Mouse (Mus musculus) MEL (cell line): ENCODE measurements around the gene Cdkal1. TPM values are rescaled to one million over a fixed set of nuclear protein-coding genes. Genes with fewer than 3 reads are reported as not detected.

ENCODE experiments used
- DNase-seq: peaks from one replicate; pipeline ENCODE4 v3.0.0; 2011; ENCODE audit warnings: low read depth, low spot score
- H3K27ac ChIP-seq: 2 replicates; pipeline ENCODE4 v1.5.1; 2012; ENCODE audit warnings: low read depth, mild to moderate bottlenecking, control low read depth, low read length, moderate library complexity; ENCODE audit not compliant: control insufficient read depth
- H3K27me3 ChIP-seq, 2 experiments: fragments of 150-350 bp in 1 of 2; sonication (generic) in 1 of 2; 2 replicates each; pipeline ENCODE4 v1.6.1; 2012; ENCODE audit warnings: low read length in 2 of 2, mild to moderate bottlenecking in 2 of 2, improper control_type of control experiment in 1 of 2, moderate library complexity in 1 of 2; ENCODE audit not compliant: insufficient read depth in 2 of 2, control insufficient read depth in 1 of 2
- H3K36me3 ChIP-seq, 2 experiments: 2 replicates each; pipeline ENCODE4 v1.6.1; 2012 to 2014; ENCODE audit warnings: low read length in 2 of 2, improper control_type of control experiment in 1 of 2, inconsistent platforms in 1 of 2, mild to moderate bottlenecking in 1 of 2; ENCODE audit not compliant: insufficient read depth in 2 of 2, control insufficient read depth in 1 of 2
- H3K4me1 ChIP-seq, 2 experiments: fragments of 150-350 bp in 1 of 2; sonication (generic) in 1 of 2; 2 replicates each; pipeline ENCODE4 v1.6.1; 2012; ENCODE audit warnings: low read length in 2 of 2, improper control_type of control experiment in 1 of 2, mild to moderate bottlenecking in 1 of 2; ENCODE audit not compliant: insufficient read depth in 2 of 2, control insufficient read depth in 1 of 2
- H3K4me3 ChIP-seq, 2 experiments: fragments of 150-350 bp in 1 of 2; sonication (generic) in 1 of 2; 2 replicates each; pipeline ENCODE4 v1.5.1; 2012; ENCODE audit warnings: low read depth in 2 of 2, low read length in 2 of 2, mild to moderate bottlenecking in 2 of 2, moderate library complexity in 2 of 2, control low read depth in 1 of 2, improper control_type of control experiment in 1 of 2; ENCODE audit not compliant: control insufficient read depth in 1 of 2, insufficient read depth in 1 of 2
- H3K79me2 ChIP-seq: 2 replicates; pipeline ENCODE4 v1.6.1; 2012; ENCODE audit warnings: mild to moderate bottlenecking, low read length, moderate library complexity; ENCODE audit not compliant: control insufficient read depth, poor library complexity, insufficient read depth
- H3K9ac ChIP-seq: 2 replicates; pipeline ENCODE4 v1.6.1; 2012; ENCODE audit warnings: low read depth, mild to moderate bottlenecking, control low read depth, low read length, moderate library complexity; ENCODE audit not compliant: control insufficient read depth, poor library complexity, severe bottlenecking
- H3K9me3 ChIP-seq: fragments of 150-350 bp; sonication (generic); replicated peaks from 2 replicates; pipeline ENCODE4 v1.6.1; 2012; ENCODE audit warnings: mild to moderate bottlenecking, low read length, improper control_type of control experiment, moderate library complexity; ENCODE audit not compliant: insufficient read depth
- CTCF ChIP-seq, 3 experiments: IDR thresholded peaks in 2 of 3; conservative IDR thresholded peaks in 1 of 3; 2 replicates each; pipeline ENCODE4 v1.5.1; 2011 to 2012; ENCODE audit warnings: low read length in 3 of 3, low read depth in 2 of 3, mild to moderate bottlenecking in 2 of 3, improper control_type of control experiment in 1 of 3, inconsistent platforms in 1 of 3, mixed read lengths in 1 of 3, moderate library complexity in 1 of 3; ENCODE audit not compliant: control insufficient read depth in 1 of 3, insufficient read depth in 1 of 3, poor library complexity in 1 of 3, severe bottlenecking in 1 of 3
- ELF1 ChIP-seq: IDR thresholded peaks from 2 replicates; pipeline ENCODE4 v1.6.1; 2014; ENCODE audit warnings: low read depth, mild to moderate bottlenecking, inconsistent platforms, low read length, improper control_type of control experiment, moderate library complexity
- EP300 ChIP-seq, 2 experiments: IDR thresholded peaks; 2 replicates each; pipeline ENCODE4 v1.6.1; 2011; ENCODE audit warnings: improper control_type of control experiment in 2 of 2, low read length in 2 of 2, low read depth in 1 of 2, mild to moderate bottlenecking in 1 of 2
- ETS1 ChIP-seq: IDR thresholded peaks from 2 replicates; pipeline ENCODE4 v1.6.1; 2012; ENCODE audit warnings: low read depth, mild to moderate bottlenecking, inconsistent platforms, low read length, improper control_type of control experiment, moderate library complexity
- JUND ChIP-seq: IDR thresholded peaks from 2 replicates; pipeline ENCODE4 v1.6.1; 2011; ENCODE audit warnings: low read depth, mild to moderate bottlenecking, improper control_type of control experiment, low read length
- MAZ ChIP-seq: IDR thresholded peaks from 2 replicates; pipeline ENCODE4 v1.6.1; 2012; ENCODE audit warnings: low read depth, mild to moderate bottlenecking, inconsistent platforms, low read length, improper control_type of control experiment
- MYC ChIP-seq: IDR thresholded peaks from 2 replicates; pipeline ENCODE4 v1.6.1; 2011; ENCODE audit warnings: low read depth, mild to moderate bottlenecking, low read length, improper control_type of control experiment, moderate library complexity
- NELFE ChIP-seq: IDR thresholded peaks from 2 replicates; pipeline ENCODE4 v1.6.1; 2011; ENCODE audit warnings: low read depth, low read length, improper control_type of control experiment
- POLR2A ChIP-seq, 2 experiments: IDR thresholded peaks; 2 replicates each; pipeline ENCODE4 v1.6.1; 2011 to 2012; ENCODE audit warnings: low read length in 2 of 2, mild to moderate bottlenecking in 2 of 2, control low read depth in 1 of 2, improper control_type of control experiment in 1 of 2, low read depth in 1 of 2, moderate library complexity in 1 of 2; ENCODE audit not compliant: control insufficient read depth in 1 of 2, insufficient read depth in 1 of 2, poor library complexity in 1 of 2
- POLR2AphosphoS5 ChIP-seq: IDR thresholded peaks from 2 replicates; pipeline ENCODE4 v1.6.1; 2012; ENCODE audit warnings: low read depth, borderline replicate concordance, mild to moderate bottlenecking, inconsistent platforms, low read length, moderate library complexity, mixed read lengths
- RAD21 ChIP-seq: IDR thresholded peaks from 2 replicates; pipeline ENCODE4 v1.6.1; 2011; ENCODE audit warnings: mild to moderate bottlenecking, low read depth, low read length, improper control_type of control experiment
- RCOR1 ChIP-seq: IDR thresholded peaks from 2 replicates; pipeline ENCODE4 v1.6.1; 2012; ENCODE audit warnings: low read depth, mild to moderate bottlenecking, inconsistent platforms, low read length, improper control_type of control experiment
- SIN3A ChIP-seq: IDR thresholded peaks from 2 replicates; pipeline ENCODE4 v1.6.1; 2012; ENCODE audit warnings: low read length, improper control_type of control experiment, inconsistent platforms
- SMC3 ChIP-seq: IDR thresholded peaks from 2 replicates; pipeline ENCODE4 v1.6.1; 2011; ENCODE audit warnings: low read depth, low read length, improper control_type of control experiment
- TAL1 ChIP-seq: IDR thresholded peaks from 2 replicates; pipeline ENCODE4 v1.6.1; 2012; ENCODE audit warnings: mild to moderate bottlenecking, inconsistent platforms, low read length, moderate library complexity, mixed read lengths
- TCF12 ChIP-seq: IDR thresholded peaks from 2 replicates; pipeline ENCODE4 v1.6.1; 2014; ENCODE audit warnings: low read depth, mild to moderate bottlenecking, inconsistent platforms, low read length, improper control_type of control experiment, moderate library complexity
- USF2 ChIP-seq, 2 experiments: IDR thresholded peaks; 2 replicates each; pipeline ENCODE4 v1.6.1; 2011 to 2012; ENCODE audit warnings: improper control_type of control experiment in 2 of 2, low read length in 2 of 2, borderline replicate concordance in 1 of 2, inconsistent platforms in 1 of 2, low read depth in 1 of 2, mild to moderate bottlenecking in 1 of 2; ENCODE audit not compliant: insufficient read depth in 1 of 2
- ZC3H11A ChIP-seq: IDR thresholded peaks from 2 replicates; pipeline ENCODE4 v1.6.1; 2012; ENCODE audit warnings: low read depth, mild to moderate bottlenecking, inconsistent platforms, low read length, improper control_type of control experiment
- ZMIZ1 ChIP-seq: IDR thresholded peaks from 2 replicates; pipeline ENCODE4 v1.6.1; 2012; ENCODE audit warnings: low read depth, mild to moderate bottlenecking, inconsistent platforms, low read length, improper control_type of control experiment, moderate library complexity
- polyA plus RNA-seq, 2 experiments: library from polyadenylated mRNA; stranded (reverse) in 1 of 2; unstranded in 1 of 2; fragments of >175 nt in 1 of 2; fragments of >200 nt in 1 of 2; gene quantifications; 2 replicates each; pipeline versions ENCODE4 v1.2.1 to v1.2.4; 2012; ENCODE audit warnings: low replicate concordance in 2 of 2, low read depth in 1 of 2; ENCODE audit not compliant: insufficient read length in 2 of 2, insufficient read depth in 1 of 2, missing spikeins in 1 of 2
- total RNA-seq: library from RNA; depleted of rRNA; stranded (reverse); fragments of 300-350 nt; gene quantifications from 2 replicates; pipeline ENCODE4 v1.2.3, GENCODE M21; 2012

The Cdkal1 gene
- total and polyA plus RNA-seq, 3 experiments: 10.6 to 11.0 TPM; not detected in 1

- Histone ChIP-seq H3K36me3 (no peaks in the 10 kb centered on the region), H3K4me3 (no peak overlapping the region), H3K9ac (no peak overlapping the region), H3K27ac (no peak overlapping the region), H3K9me3 (no peaks in the 10 kb centered on the region), H3K4me1 (no peaks in the 10 kb centered on the region), H3K27me3 (no peaks in the 10 kb centered on the region), H3K79me2 (no peaks in the 10 kb centered on the region)
- TF ChIP-seq POLR2A (IDR thresholded peaks at IDR 0.05; ENCODE audit: control insufficient read depth in 1 of 2, insufficient read depth in 1 of 2, low read depth in 1 of 2, low read length in 2 of 2, poor library complexity in 1 of 2): no peak
- no peak for TF ChIP-seq ZMIZ1
- no peak for TF ChIP-seq SMC3
- no peak for TF ChIP-seq MAZ
- no peak for TF ChIP-seq NELFE
- TF ChIP-seq JUND: no peak
- no peak for TF ChIP-seq TAL1
- TF ChIP-seq ZC3H11A: no peak
- no peak for TF ChIP-seq EP300 (IDR thresholded peaks at IDR 0.05; ENCODE audit: low read depth in 1 of 2, low read length in 2 of 2)
- TF ChIP-seq RCOR1: no peak
- no peak for TF ChIP-seq CTCF (IDR thresholded peaks at IDR 0.05 in 2 of 3, conservative IDR thresholded peaks at IDR 0.05 in 1 of 3; ENCODE audit: control insufficient read depth in 1 of 3, insufficient read depth in 1 of 3, low read depth in 2 of 3, low read length in 3 of 3, poor library complexity in 1 of 3, severe bottlenecking in 1 of 3)
- no peak for TF ChIP-seq RAD21
- no peak for TF ChIP-seq TCF12
- TF ChIP-seq POLR2AphosphoS5: no peak
- no peak for TF ChIP-seq SIN3A
- TF ChIP-seq ETS1: no peak
- TF ChIP-seq ELF1: no peak
- TF ChIP-seq USF2 (IDR thresholded peaks at IDR 0.05; ENCODE audit: borderline replicate concordance in 1 of 2, insufficient read depth in 1 of 2, low read depth in 1 of 2, low read length in 2 of 2): no peak
- no peak for DNase-seq
Measured at GRCm38 (mm10) chr13:29599646-29600045, 255.8 kb downstream of the Cdkal1 start.

GRCm38 (mm10) chr13:29596735-29597134 lies 258.7 kb downstream of the Cdkal1 start:
- Histone ChIP-seq H3K4me3 (no peak overlapping the region), H3K9me3 (no peaks in the 10 kb centered on the region), H3K4me1 (no peaks in the 10 kb centered on the region), H3K27me3 (no peaks in the 10 kb centered on the region), H3K27ac (no peak overlapping the region), H3K79me2 (no peaks in the 10 kb centered on the region), H3K36me3 (no peaks in the 10 kb centered on the region), H3K9ac (no peak overlapping the region)
- DNase-seq: no peak
- no peak for TF ChIP-seq JUND
- TF ChIP-seq MYC: no peak
- no peak for TF ChIP-seq EP300 (IDR thresholded peaks at IDR 0.05; ENCODE audit: low read depth in 1 of 2, low read length in 2 of 2)
